Mouse (Mus musculus) layer of hippocampus, postnatal 10 days (tissue): ENCODE results near the gene Asphd1. TPM values are rescaled to one million over a fixed set of nuclear protein-coding genes. Genes with fewer than 3 reads are reported as not detected.
"Not testable (repeated sequence)": the region's sequence is repeated elsewhere in the genome, so short reads cannot be mapped to it uniquely, and the experiment has no call there.

Experiments
- DNase-seq, 2 experiments: peaks; one replicate each; pipeline ENCODE4 v3.0.0; 2021; ENCODE audit warnings: low spot score in 2 of 2
- total RNA-seq, 2 experiments: library from RNA; stranded (reverse); gene quantifications; 2 replicates each; pipeline ENCODE4 v1.2.3; 2021

The Asphd1 gene
- total RNA-seq, 2 experiments from 2014 or later = 35.6 to 46.1 TPM

DNA sequence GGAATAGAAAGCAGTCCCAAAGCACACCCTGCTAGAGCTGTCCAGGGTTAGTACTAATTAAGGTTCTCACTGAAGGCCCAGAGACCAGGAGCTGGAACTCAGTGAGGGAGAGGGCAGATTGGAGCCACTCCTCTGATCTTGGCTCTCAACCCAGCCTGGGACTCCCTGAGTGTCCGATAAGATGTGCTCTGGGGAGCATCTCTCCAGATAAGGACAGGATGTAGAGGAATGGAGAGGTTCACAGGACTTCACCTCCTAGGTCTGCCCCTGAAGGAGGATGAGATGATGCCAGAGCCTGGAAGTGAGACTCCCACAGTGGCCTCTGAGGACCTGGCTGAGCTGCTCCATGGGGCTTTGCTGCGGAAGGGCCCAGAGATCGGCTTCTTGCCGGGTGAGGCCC, 2.4 kb upstream of the Asphd1 start:
- DNase-seq = no peak

DNA sequence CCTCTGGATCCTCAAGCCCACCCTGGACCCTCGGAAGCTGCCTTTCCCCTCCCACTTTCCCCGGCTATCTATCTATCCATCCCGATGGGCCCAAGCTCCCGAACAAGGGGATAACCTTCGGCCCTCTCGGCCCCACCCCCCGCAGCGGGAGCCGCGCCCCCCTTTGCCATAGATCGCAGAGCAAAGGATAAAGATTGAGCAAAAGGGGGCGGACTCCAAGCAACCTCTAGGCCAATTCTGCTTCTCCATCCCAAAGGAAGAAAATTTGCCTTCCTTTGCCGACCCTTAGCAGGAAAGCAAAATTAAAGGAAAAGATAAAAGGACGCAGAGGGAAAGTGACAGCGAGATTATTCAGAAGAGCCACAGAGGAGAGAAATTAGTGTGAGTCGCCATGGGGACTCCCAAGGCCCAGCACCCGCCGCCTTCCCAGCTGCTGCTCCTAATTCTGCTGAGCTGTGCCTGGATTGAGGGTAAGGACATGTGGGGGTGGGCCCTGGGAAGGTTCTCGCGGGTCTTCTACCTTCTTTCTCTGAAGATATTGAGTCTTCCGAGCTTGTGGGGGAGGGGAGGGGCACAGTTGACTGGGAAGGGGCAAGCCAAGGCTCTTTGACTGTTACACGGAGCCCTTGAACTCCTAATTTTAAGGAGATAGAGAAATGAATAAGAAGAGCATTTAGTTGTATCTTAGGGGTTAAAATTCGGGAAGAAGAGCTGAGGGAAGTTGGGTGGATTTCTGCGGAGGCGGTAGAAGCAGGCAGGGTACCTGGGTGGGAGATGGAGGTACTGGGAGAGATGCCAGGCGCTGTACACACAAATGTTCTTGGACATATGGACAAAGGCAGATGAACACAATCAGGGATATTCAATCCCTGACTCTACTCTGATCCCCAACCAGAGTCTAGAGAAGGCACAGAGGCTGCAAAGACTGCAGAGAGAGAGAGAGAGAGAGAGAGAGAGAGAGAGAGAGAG, 1.5 kb upstream of the Asphd1 start:
- peak in 1 of 2 experiments; percentile 32 for DNase-seq

- DNase-seq = peak; percentile 84 to 87
Observed at GRCm38 (mm10) chr7:126949793-126950646, 638 bp upstream of the Asphd1 start, which contains the start of gene Sez6l2. TSS of gene Sez6l2 (plus strand) at chr7:126950563.

GRCm38 (mm10) chr7:126948626-126949025, 756 bp downstream of the Asphd1 start:
- no peak for DNase-seq

DNA sequence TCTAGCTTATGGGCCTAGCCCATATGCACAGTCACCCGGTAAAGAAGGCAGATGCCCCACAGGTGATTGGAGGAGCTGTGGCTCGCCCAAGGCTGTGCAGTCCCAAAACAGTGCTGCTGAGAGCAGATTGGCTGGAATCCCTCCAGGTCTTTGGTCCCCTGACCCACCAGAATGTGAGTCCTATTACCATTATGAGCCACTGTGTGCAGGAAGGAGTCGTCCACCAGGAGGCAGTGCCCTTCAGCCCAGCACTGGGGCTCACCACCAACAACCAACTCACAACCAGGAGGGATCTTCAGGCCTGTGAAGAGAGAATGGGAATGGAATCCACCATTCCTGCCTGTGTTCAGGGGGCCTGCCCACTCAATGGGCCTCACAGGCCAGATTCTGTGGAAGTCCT, 2.9 kb downstream of the Asphd1 start:
- peak; percentile 51 to 52 for DNase-seq

DNA sequence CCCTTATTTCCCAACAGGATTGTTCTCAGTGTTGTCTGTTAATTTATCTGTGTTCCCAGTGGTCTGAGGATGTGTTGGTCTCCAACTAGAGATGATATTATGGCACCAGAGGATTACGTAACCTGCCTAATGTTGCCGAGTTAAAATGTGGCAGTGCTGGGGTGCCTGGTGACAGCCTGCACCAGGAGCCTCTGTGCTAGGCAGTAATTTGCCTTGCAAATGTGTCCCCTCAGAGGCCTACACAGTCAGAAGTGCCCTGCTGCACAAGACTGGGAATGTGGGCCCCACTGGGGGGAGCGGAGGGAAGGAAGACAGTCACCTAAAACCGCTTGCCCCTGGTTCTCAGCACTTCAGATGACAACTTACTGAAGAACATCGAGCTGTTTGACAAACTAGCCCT, 7.6 kb downstream of the Asphd1 start:
- no peak for DNase-seq

DNA sequence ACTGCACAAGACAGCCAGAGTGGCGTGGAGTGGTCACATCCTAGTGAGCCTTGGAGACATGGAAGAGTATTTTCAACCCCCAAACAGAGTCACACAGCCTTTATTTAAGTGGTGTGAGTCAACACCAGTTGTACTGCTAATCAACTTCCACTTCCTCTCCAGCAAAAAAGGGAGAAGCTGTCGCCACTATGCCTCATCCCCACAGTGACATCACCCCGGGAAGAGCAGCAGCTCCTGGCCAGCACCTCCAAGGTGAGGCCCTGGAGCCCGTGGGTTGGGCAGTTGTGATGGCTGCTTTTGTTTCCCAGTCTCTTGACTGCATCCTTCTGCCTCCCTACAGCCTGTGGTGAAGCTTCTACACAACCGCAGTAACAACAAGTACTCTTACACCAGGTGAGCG, 8.2 kb downstream of the Asphd1 start:
- DNase-seq = no peak

- no peak for DNase-seq
Observed at GRCm38 (mm10) chr7:126932652-126933051, 16.7 kb downstream of the Asphd1 start.

GRCm38 (mm10) chr7:126929046-126929445, 20.3 kb downstream of the Asphd1 start:
- no peak for DNase-seq

GRCm38 (mm10) chr7:126928384-126929037, 20.9 kb downstream of the Asphd1 start, which contains the start of gene Kctd13:
TSS of gene Kctd13 (plus strand) at chr7:126928879.
- peak; percentile 88 to 94 for DNase-seq

DNA sequence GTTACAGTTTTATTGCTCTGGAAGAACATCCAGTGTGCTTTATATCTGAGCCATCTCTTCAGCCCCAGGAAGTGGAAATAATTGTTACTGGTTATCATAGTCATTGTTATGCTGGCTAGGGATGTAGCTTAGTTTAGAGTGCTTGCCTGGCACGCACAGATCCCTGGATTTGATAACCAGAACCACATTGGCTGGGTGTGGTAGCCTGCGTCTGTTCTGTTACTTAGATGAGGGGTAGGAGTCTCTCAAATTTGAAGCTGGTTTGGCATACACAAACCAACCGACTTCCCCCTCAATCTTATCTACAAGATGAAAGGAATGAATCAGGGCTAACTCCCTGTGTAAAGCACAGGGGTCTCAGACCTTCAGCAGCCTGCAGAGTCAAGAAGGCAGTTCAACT, 23.1 kb downstream of the Asphd1 start:
- no peak for DNase-seq

DNA sequence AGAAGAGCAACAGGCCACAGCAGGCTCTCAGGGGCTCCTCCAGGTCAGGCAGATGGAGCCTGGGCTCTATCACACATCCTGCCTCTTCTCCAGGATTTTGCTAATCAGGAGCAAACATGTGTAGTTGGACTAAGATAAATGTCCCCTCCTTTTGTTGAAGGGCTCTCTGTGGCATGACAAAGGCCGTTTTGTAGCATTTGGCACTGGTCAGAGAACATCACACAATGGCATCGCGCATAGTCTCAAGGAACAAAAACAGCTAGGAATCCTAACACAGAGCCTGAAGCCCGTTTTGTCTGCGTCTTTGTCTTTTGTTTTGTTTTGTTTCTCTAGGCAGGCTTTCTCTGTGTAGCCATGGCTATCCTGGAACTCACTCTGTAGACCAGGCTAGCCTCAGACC, 25.4 kb downstream of the Asphd1 start:
- no peak for DNase-seq

- peak; percentile 26 to 33 for DNase-seq
Observed at GRCm38 (mm10) chr7:126922624-126923060, 26.7 kb downstream of the Asphd1 start, which contains the start of gene Tmem219. TSS of gene Tmem219 (minus strand) at chr7:126922917.

DNA sequence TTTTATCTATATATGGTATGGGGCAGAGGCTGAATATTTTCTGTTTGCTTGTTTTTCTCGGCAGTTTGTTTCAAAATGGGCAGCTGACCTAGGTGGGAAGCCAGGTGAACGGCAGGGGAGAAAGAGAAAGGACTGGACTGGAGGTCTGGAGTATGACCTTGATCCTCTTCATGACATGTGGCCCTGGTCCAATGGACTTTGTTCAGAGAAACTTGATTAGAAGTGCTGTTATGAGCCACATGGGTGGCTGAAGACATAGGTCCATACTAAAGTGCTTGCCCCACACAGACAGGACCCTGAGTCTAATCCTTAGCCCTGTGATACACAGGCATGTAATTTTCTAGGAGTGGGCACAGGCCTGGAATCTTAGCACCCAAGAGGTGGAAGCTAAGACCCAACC, 27.8 kb downstream of the Asphd1 start:
- DNase-seq = no peak

DNA sequence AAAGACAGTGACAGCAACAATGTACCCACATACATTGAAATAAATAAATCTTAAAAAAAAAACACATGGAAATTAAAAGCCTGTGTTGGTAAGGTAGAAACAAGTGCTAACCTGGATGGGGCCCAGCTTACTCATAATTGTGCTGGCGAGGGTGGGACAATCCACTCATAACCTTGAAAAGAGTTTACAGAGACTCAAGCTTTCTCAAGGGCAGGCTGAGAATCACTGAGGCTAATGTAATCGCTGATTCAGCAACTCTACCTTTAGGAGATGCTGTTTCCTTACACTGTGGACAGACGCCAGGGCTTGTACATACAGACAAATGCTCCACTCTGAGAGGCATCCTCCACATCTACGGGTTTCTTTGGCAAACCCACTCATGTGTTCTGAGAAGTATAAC, 29.4 kb downstream of the Asphd1 start:
- no peak for DNase-seq

- not testable (repeated sequence) for DNase-seq
Observed at GRCm38 (mm10) chr7:126918356-126918755, 31.0 kb downstream of the Asphd1 start.

DNA sequence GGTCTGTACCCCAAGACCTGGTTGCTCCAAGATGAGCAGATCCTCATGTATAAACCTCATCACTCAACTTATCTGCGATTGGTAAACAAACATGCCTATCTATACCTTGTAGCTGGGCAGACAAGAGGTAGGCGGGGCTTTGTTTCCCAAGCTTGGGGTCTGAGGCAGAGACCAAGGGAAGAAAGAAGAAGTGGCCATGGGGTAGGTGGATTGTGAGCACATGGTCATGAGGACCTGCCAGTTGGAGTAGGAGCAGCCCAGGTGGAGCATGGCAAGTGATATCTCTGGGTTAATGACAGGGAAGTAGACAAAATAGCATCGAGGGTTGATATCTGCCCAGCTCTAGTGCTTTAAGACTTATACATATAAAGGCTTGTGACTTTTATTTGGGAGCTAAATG, 34.5 kb downstream of the Asphd1 start:
- no peak for DNase-seq

- DNase-seq = no peak
Observed at GRCm38 (mm10) chr7:126905590-126905989, 43.8 kb downstream of the Asphd1 start.

DNA sequence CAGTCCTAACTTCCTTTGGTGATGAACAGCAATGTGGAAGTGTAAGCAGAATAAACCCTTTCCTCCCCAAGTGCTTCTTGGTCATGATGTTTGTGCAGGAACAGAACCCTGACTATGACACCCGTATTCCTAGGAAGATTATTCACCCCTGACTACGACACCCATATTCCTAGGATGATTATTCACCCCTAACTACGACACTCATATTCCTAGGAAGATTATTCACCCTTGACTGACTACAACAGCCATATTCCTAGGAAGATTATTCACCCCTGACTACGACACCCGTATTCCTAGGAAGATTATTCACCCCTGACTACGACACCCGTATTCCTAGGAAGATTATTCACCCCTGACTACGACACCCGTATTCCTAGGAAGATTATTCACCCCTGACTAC, 49.6 kb downstream of the Asphd1 start:
- DNase-seq = not testable (repeated sequence)

GRCm38 (mm10) chr7:126898102-126898990, 51.0 kb downstream of the Asphd1 start:
- peak; percentile 98 to 99 for DNase-seq
